Mouse (Mus musculus) kidney, adult 11 months (tissue): ENCODE measurements around the gene Plscr3.
A peak's percentile ranks its signal among the peaks of the same experiment; 100 is the strongest.

Experiments
- DNase-seq: peaks from one replicate; pipeline ENCODE4 v3.0.0; 2022

Plscr3 gene

DNA sequence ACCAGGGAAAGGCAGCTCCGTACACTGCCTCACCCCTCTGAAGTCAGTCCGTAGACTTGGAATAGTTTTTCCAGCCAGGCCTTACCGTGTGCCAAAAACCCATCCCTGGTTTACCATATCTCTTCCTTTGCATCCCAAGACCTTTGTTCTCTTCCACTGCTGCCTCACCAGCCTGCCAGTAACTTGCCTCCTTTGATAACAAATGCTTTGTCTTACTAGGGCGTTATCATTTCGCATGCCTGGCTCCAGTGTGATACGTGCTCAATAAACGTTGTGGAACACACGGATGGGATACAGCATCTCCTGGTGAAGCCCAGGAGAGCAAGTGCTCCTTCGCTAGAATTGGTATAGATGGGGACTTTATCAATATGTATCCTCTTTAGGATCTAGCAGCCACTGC, 21.2 kb downstream of the Plscr3 start:
- no peak for DNase-seq

DNA sequence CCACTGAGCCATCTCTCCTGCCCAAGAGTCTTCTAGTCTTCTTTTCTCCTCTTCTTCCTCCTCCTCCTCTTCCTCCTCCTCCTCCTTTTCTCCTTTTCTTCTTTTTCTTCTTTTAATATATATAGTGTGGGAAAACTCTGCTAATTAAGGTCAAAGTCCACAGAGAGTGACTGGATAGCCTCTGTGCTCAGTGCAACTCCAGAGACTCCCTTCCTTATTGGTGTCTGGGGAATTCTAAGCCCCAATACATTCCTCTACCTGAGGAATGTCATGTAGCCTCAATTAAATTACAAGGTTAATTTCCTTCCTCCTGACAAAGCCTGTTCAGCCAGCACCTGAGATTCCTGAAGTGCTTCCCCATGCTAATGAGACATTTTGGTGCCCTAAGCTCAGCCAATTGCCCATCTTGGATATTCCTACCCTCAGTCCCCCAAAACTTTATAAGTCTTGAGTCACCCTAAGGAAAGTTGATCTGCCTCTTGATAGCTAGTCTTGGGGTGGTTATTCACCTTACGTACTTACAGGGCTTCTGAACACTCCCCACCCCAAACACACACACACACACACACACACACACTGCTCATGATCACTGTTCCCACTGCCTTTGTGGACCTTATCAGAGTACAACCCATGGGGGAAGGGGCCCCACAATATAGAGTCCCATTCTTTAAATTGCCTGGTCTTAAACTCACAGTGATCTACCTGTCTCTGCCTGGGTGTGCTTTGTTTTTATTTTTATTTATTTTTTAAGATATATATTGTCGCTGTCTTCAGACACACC, 24.3 kb downstream of the Plscr3 start:
- DNase-seq = no peak

DNA sequence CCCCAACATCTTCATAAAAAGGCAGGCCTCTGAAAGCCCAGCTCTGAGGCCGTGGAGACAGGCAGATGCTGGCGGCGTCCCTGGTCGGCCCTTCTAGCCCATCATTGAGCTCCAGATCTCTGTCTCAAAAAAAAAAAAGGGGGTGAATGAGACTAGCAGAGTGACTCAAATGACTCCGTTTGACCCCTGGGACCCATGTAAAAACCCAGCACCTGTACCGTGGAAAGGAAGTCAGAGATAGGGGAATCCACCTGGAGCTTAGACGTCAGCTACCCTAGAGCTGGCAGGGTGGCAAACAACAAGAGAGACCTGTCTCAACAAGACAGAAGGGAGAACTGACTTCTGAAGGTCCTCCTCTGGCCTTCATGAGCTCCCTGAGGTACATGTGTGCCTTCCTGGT, 25.6 kb downstream of the Plscr3 start:
- no peak for DNase-seq

DNA sequence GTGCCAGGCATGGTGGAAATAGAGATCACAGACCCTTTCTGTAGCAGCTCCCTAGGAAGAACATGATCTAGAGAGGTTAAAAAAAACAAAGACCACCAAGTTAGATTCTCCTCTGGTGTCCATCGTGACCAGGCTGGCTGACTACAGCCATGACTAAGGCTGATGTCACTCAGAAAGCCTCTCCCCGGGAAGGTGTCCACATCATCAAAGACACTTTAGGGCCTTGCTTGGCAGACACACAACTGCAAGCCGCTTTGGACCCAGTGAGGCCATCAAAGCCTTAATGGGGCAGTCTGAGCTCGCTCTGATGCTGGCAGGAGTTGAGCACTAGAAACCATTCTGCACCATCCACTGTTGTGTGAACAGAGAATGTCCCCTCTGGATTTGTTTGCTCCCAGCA, 26.3 kb downstream of the Plscr3 start:
- DNase-seq = no peak

DNA sequence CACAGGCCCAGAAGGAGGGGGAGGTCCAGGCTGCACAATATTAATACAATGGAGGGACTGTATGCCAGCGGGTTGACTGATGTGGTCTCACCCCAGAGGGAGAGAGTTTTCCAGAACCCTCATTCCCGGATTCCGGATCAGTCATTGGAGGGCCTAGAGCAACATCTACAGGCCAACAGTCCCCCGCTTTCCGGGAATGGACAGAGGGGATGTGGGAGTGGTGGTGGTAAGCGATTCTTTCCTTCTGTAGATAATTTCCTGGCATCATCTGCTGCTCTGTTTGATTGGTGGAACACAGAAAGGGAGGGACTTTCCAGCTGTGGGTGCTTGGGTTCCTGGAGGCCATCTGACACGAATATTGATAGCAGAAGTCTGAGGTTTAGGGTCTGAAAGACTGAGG, 30.0 kb downstream of the Plscr3 start:
- no peak for DNase-seq

DNA sequence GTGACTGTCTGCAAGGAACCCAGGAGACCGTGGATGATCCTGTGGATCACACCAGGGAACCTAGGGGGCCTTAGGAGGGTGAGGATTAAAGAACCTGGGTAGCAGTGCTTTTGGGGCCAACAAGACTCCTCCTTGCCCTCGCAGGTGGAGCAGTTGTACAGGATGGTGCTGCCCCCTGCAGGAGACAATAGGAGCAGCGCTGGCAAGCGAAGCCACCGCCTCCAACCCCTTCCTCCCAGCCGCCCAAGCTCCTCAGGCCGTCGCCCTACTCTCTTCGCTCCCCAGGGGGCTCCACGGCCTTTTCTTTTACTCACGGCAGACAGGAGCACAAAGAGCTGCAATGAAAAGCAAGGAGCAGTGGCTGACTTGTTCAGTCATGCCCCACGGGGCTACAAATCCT, 30.7 kb downstream of the Plscr3 start:
- DNase-seq = peak; percentile 77

DNA sequence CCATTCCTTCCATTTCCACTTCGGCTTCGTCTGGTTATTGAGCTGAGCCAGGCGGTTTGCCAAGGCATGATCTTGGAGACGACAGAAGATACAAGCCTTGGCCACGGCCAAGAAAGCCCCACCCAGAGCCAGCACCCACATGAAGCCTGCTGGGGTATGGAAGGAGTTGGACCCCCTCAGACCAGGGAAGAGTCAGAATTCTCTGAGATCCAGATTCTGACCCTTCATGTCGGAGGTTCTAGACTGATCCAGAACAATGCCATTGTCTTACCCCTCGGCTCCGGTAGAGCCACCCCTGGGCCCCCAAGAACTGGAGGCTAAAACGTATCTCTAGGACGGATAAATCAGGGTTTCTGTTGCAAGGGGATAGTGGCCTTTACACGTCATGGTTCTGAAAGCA, 31.7 kb downstream of the Plscr3 start, which contains the start of gene Tmem95:
Gene Tmem95, minus strand, starts transcription at position 141 of the 400 bp plus-strand sequence.
- no peak for DNase-seq

DNA sequence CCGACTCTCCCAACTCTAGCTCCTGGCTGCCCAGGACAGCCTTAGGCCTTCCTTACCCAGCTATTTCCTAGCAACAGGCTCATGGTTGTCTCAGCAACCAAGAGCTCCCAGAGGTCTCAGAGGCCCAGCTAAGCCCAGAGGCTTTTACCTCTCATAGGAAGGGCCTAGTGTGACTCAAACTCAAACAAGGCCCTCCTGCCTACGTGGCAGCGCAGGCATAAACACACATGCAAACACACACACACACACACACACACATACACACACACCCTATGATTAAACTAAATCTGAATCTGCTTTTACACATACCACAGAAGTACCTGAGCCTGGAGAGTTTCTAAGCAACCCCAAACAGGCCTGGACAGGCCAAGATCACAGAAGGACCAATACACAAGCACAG, 32.2 kb downstream of the Plscr3 start:
- no peak for DNase-seq

DNA sequence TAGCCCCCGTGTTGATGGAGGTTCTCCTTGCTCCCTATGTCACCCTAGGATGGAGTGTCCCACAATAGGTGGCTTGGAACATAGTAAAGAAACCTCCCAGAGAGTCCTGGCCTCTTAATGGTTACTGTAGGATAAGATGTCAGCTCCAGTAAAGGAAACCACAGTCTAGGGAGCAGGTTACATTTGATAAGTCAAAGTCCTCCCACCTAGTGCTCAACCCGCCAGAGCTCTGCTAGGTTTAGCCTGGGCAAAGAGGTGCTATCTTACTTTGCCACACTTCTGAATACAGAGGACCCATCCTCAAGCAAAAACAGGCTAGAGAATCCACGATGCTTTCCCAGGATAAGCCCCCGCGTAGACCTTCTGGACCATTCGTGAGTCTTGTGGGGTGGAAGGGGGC, 32.8 kb downstream of the Plscr3 start:
- no peak for DNase-seq

DNA sequence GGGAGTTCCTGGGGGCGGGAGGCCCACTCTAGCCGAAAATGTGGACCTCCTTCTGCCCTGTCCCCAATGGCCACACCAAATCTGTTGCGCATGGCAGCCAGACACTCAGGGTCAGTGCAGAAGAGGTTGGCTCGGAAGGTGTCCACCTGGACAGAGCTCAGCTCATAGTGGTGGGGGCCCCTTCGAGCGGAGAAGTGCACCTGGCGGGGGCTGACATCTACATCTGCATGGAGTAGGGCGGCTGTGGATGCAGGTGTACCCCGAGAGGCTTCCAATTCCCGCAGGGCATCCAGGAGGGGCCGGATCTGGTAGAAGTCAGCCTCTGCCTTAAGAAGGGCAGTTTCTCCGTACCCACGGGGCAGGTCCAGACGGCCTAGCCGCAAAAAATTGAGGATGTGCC, 33.5 kb downstream of the Plscr3 start:
- no peak for DNase-seq

DNA sequence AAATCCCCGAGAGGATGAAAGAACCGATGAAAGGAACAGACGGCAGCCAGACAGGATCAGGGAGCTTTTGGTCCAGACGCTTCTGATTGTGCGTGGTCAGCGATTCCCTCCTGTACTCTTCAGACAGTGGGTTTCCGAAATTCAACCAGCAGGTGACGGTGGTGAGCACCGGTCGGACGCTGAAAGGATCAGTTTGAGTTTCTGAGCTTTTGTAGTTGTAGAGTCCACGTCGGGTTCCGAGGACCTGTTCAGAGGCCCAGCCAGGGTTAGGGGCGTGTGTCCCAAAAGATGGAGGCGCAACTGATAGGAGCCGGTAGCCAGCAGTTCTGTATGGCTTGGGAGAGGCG, 34.3 kb downstream of the Plscr3 start:
- DNase-seq = peak; percentile 83

DNA sequence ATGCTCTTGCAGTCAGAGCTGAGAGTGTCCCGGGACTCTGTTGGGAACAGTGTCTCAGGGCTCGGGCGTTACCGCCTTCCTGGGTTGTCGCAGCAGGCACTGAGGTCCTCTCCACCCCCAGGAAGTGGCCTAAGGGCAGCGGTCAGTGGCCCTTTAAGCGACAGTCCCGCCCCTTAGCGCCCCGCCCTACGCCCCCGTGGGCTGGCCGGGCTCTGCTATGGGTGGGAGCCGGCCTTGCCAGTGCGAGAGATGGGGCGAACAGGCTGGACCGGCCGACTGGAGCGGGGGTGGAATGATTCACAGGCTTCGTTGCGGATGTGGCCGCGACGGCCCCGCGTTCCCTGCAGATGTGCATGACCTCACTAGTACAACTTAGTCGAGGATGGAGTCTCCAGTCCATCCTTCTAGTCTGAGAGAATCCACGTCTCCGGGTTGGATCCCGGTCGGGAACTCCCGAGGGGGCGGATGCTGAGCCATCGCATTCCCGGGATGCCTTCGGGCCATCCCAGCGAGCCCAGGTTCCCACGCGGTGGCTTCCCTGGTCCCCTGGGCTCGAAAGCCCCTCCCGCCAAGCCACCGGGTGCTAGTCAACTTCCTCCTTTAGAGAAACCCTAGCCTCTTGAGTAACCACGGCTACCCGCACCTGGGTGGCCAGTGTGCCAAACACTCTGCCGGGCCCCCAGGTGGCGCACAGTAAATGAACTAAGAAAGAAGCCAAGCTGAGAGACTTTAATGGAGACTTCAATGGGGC, 34.9 kb downstream of the Plscr3 start, which contains the start of gene Kctd11:
Gene Kctd11, minus strand, starts transcription at position 554 of the 751 bp plus-strand sequence.
- DNase-seq = peak; percentile 92

DNA sequence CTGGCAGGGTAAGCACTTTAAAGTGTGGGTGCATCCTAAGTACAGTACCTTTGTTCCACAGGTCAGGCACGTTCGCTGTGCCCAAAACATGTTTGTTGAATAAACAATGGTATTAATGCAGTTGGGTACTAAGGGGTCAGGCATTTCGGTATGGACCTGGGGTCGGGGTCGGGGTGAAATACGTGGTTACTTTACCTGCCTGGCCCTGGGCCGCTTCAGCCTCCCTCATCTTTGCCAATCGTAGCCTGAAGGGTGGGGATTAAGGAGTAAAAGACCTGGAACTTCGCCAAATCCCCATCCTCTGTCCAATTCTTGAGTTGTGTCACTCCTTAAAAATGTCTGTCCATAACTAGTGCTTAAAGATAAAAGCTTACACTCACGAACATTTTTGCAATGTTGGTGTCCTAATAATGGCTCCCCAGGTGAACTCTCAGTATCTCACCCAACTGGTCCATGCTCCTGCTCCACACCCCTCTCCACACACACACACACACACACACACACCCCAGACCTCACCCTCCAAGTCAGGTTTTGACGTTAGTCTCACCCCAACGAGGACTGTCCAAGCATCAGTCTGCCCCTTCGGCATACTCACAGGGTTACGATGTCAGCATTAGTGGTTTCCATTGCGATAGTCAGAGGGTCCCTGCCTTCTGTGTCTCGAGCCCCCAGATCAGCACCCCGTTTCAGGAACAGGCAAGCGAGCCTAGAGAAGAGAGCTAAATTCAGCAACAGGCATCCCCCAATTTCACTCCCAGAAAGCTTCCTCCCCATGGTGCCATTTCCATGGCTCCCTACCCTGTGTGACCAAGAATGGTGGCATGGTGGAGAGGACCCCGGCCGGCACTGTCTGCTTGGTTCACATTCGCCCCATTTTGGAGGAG, 35.9 kb downstream of the Plscr3 start:
- DNase-seq = no peak

DNA sequence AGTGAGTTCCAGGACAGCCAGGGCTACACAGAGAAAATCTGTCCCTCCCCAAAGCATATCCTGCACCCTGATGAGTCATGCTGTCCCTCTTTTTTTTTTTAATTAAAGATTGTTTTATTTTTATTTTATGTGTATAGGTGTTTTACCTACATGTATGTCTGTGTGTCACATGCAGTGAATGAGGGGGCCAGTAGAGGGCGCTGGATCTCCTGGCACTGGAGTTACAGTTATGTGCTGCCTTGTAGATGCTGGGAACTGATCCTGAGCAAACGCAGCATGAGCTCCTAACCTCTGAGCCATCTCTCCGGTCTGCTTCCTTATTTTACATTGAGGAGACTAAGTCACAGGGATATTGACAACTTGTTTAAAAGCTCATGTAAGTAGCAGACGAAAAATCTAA, 36.9 kb downstream of the Plscr3 start:
- DNase-seq = no peak

DNA sequence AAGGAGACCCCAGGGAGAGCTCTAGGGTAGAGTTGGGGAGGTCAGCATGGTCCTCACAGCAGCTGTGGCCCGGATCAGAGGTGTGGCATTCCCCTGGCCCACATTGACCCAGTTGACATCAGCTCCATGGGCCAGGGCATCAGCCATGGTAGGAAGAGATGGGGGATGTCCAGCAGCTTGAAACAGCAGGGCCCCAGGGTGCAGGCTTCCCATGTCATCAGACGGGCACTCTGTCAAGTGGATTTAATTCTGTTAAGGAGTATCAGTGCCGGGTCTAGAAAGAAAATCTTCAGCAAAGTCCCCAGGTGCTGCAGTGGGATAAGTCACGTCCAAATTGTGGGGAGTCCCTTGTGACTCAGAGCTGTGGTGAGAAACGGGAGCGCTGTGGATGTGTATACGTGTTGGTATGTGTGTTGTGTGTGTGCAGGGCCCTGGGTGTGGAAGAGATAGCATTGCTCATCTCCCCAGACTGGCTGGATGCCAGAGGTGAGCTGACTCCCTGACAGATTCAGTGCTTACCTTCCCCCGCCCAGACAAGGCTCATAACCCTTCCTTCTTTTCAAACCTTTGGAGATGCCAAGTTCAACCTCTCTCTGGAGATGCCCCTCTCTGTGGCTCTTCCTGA, 37.5 kb downstream of the Plscr3 start:
- DNase-seq = no peak

DNA sequence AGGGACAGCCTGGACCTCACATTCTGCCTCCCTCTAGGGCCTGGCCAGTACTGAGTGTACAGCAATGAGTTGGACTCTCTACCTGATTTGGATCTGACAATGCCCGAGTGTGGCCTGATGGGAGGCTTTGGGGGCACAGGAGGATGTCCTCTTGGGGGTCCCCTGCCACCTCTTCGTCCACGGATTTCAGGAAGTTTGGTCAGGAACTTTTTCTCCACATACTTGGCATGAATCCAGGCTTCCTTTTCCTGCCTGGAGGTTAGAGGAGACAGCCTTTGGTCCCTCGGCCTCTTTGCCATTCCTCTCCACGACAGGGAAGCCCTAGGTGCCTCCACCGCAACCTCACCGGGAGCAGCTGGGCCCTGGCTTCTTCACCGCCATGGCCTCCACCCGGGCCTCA, 38.1 kb downstream of the Plscr3 start:
- DNase-seq = no peak

DNA sequence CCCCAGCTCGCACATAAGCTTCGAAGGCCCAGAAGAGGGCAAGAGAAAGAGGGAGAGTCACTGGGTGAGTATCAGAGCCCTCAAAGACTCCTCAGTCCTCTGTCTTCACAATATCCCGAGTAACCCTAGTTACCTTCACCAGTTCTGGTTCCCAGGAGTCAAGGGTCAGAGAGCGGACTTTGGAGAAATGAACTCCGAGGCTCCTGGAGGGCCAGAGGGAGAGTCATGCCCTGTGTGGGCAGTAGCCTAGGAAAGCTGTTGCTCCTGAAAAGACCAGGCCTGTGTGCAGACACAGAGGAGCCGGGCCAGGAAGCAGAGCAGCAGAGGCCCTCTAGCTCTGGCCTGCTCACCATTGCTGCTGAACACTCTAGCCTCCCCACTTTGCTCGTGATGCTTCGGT, 38.5 kb downstream of the Plscr3 start:
- DNase-seq = no peak

DNA sequence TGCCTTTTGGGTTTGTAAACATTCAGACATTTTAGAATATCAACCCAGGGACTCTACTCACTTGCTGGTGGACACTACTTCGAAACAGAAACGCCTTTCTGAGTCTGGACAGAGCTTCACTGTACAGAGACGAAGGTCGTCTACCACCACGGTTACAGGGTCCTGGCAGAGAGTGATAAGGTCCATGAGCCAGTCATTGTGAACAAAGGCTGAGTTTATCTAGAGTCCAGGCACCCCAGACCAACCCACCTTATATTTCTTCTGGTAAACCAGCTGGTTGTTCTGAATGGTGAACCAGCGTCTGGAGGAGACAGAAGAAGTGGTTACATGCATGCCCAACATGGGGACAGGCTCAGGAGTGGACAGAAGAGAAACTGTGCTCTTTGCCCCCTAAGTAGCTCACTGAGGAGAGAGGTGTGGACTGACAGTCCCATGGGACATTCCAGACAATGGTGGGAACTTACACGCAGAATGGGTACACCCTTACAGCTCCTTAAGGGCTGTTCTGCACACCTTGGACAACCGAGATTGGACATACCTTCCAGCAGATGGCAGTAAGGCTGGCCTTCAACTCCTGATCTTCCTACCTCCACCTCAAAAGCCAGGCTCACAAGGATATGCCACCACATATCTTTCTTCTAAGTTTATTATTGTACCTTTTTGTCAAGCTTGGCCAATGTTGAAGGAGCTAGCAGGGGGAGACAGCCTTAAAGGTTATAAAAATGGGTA, 40.9 kb downstream of the Plscr3 start:
- DNase-seq = no peak

DNA sequence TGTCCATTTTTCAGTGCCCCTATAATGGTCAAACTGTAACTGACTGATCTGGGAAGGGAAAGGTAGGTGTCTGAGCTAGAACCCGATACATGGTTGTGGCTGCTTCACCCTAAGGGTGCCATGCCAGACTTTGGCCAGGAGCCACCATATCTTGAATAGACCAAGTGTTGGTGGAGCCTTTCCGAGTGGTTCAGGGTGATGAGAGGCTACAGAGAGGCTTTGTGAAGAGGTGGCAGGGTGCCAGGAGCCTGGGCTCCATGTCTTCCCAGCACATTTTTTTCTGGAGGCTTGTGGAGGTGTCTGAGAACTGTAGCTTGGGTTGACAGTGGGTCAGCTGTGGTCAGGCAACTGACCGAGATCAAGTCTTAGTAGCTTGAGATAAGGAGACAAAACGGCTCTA, 45.3 kb downstream of the Plscr3 start:
- DNase-seq = no peak

DNA sequence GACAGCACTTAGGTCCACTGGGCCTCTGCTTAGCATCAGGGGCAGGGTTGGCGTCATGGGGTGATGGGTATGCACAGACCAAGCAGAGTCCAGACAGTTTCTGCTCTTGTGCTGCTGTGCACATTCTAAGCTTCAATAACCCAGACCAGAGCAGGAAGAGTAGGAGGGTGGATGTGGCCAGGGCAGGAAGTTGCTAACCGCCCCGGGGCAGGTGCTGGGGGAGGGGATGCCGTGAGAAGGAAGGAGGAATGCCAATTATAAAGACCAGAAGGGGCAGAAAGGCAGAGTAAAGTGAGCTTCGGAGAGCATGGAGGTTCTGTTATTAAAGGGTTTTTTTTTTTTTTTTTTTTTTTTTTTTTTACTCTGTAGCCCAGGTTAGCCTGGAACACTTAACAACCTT, 48.5 kb downstream of the Plscr3 start:
- no peak for DNase-seq

DNA sequence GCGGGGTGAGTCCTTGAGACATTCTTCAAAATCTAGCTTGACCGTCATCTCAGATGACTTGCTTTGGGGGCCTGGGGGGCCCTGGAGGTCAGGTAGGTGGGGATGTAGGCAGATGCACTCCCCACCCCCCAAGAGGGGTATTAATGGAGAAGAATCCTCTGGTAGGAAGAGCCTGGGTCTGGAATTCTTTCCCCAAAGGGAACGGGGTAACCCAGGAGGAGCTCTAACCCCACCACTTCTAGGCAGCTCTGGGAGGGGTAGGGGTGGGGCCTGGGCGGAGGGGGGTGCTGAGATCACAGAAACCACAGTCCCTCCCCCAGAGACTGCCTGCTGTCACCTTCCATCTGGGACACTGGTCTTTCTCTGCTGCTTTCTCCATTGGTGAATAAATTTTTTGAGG, 49.1 kb downstream of the Plscr3 start, which contains the start of gene Acap1:
Gene Acap1, minus strand, starts transcription at position 249 of the 400 bp plus-strand sequence.
- DNase-seq = no peak

DNA sequence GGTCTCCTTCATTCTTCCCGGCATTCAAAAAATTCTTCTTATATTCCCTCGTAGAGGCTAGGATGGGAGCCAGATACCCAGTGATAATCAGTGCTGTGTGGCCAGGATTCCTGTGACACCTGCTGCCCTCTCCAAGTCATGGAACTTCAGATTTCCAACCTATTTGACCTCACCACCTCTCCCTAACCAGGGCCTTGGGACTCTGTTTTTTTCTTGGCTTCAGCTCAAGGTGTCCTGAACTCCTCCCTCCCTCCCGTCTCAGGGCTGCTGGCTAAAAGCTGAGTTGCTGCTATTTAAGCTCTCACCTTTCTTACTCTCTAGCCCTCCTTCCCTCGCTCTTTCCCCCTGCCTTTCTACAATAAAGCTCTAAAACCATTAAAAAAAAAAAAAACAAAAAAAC, 53.7 kb downstream of the Plscr3 start:
- no peak for DNase-seq
